Mouse (Mus musculus) limb, embryonic 11.5 days (tissue): ENCODE measurements around the gene Map2k5. TPM values are rescaled to one million over a fixed set of nuclear protein-coding genes. Genes with fewer than 3 reads are reported as not detected.

Experiments used
- ATAC-seq: fragments of 200-750 bp; cut with Nextera tagmentation; 2 replicates; pipeline ENCODE4 v1.8.0; 2017; ENCODE audit warnings: low read depth; ENCODE audit not compliant: insufficient number of reproducible peaks, low FRiP score, low TSS enrichment
- DNase-seq: peaks from one replicate; pipeline ENCODE4 v3.0.0-alpha.2; 2015; ENCODE audit warnings: low spot score
- H3K27ac ChIP-seq: fragments of 300-500 bp; sonication (generic); replicated peaks from 2 replicates; pipeline ENCODE4 v1.5.1; 2014; ENCODE audit warnings: low read depth, mild to moderate bottlenecking, low read length
- H3K27me3 ChIP-seq: fragments of 300-500 bp; sonication (generic); 2 replicates; pipeline ENCODE4 v1.6.1; 2014; ENCODE audit warnings: mild to moderate bottlenecking, low read length, mixed read lengths; ENCODE audit not compliant: control insufficient read depth, insufficient read depth
- H3K36me3 ChIP-seq: fragments of 300-500 bp; sonication (generic); 2 replicates; pipeline ENCODE4 v1.6.1; 2014; ENCODE audit warnings: mild to moderate bottlenecking, low read length, moderate library complexity, mixed read lengths; ENCODE audit not compliant: control insufficient read depth, insufficient read depth
- H3K4me1 ChIP-seq: fragments of 300-500 bp; sonication (generic); 2 replicates; pipeline ENCODE4 v1.6.1; 2014; ENCODE audit warnings: low read length, mixed read lengths; ENCODE audit not compliant: control insufficient read depth, insufficient read depth
- H3K4me2 ChIP-seq: fragments of 300-500 bp; sonication (generic); 2 replicates; pipeline ENCODE4 v1.6.1; 2014; ENCODE audit warnings: low read depth, mild to moderate bottlenecking, moderate library complexity; ENCODE audit not compliant: severe bottlenecking
- H3K4me3 ChIP-seq: fragments of 300-500 bp; sonication (generic); 2 replicates; pipeline ENCODE4 v1.5.1; 2014; ENCODE audit warnings: low read depth, low read length
- H3K9ac ChIP-seq: fragments of 300-500 bp; sonication (generic); 2 replicates; pipeline ENCODE4 v1.6.1; 2014; ENCODE audit warnings: mild to moderate bottlenecking, low read length
- H3K9me3 ChIP-seq: fragments of 300-500 bp; sonication (generic); 2 replicates; pipeline ENCODE4 v1.6.1; 2016; ENCODE audit warnings: low read length; ENCODE audit not compliant: control insufficient read depth
- WGBS: fragments of 180-500 bp; shearing (Covaris S2); extraction: QIAGEN DNeasy Blood & Tissue Kit; methylation state at CpG from one replicate; pipeline ENCODE4 v1.1.7; 2014; 5-methylcytosine and 5-hydroxymethylcytosine counted together
- polyA plus RNA-seq: library from polyadenylated mRNA; unstranded; fragments of >200 nt; fragmentation: Nextera tagmentation; extraction: Ambion mirVana; gene quantifications from 2 replicates; pipeline ENCODE4 v1.2.1, GENCODE M21; 2014

Map2k5 gene
- polyA plus RNA-seq, 1 experiment from 2014 or later: 42.0 TPM

- Histone ChIP-seq H3K9me3 (no peaks in the 10 kb centered on the region), H3K4me2 (no peak overlapping the region), H3K36me3 (no peaks in the 10 kb centered on the region; the same call in 1 of the 2 replicates), H3K9ac (no peak overlapping the region), H3K27ac (no peak overlapping the region), H3K4me3 (no peak overlapping the region), H3K27me3 (no peaks in the 10 kb centered on the region), H3K4me1 (peaks cover 27% of the 10 kb centered on the region)
- DNase-seq (no peak), ATAC-seq (no peak)
- WGBS: 18% methylated on average over 7 of the region's 7 CpGs
Observed at GRCm38 (mm10) chr9:63187310-63187709, 190.4 kb downstream of the Map2k5 start.

- no peak overlapping the region for H3K4me2 ChIP-seq
- H3K27ac ChIP-seq: no peak overlapping the region
- 88% methylated on average over 7 of the region's 7 CpGs for WGBS
- H3K27me3 ChIP-seq: no peaks in the 10 kb centered on the region
- DNase-seq (no peak), ATAC-seq (no peak)
- H3K9me3 ChIP-seq: no peaks in the 10 kb centered on the region
- no peak overlapping the region for H3K4me3 ChIP-seq
- peaks cover 40% of the 10 kb centered on the region for H3K4me1 ChIP-seq
- no peak overlapping the region for H3K9ac ChIP-seq
- no peaks in the 10 kb centered on the region for H3K36me3 ChIP-seq
Observed at GRCm38 (mm10) chr9:63185249-63185648, 192.5 kb downstream of the Map2k5 start.

- Histone ChIP-seq H3K9me3 (no peaks in the 10 kb centered on the region), H3K36me3 (no peaks in the 10 kb centered on the region), H3K4me2 (no peak overlapping the region), H3K27me3 (no peaks in the 10 kb centered on the region), H3K27ac (no peak overlapping the region), H3K4me1 (peaks cover 40% of the 10 kb centered on the region), H3K4me3 (no peak overlapping the region), H3K9ac (no peak overlapping the region)
- ATAC-seq (no peak), DNase-seq (no peak)
- 60% methylated on average over 7 of the region's 7 CpGs for WGBS
Observed at GRCm38 (mm10) chr9:63183864-63184263, 193.8 kb downstream of the Map2k5 start.

- no peak overlapping the region for H3K4me2 ChIP-seq
- no peak for ATAC-seq
- peak; percentile 43 for DNase-seq
- peaks cover 29% of the 10 kb centered on the region for H3K4me1 ChIP-seq
- no peak overlapping the region for H3K4me3 ChIP-seq
- H3K36me3 ChIP-seq: no peaks in the 10 kb centered on the region
- no peaks in the 10 kb centered on the region for H3K9me3 ChIP-seq
- WGBS: 22% methylated on average over 14 of the region's 14 CpGs
- no peak overlapping the region for H3K27ac ChIP-seq
- no peak overlapping the region for H3K9ac ChIP-seq
- no peaks in the 10 kb centered on the region for H3K27me3 ChIP-seq
Observed at GRCm38 (mm10) chr9:63182306-63182960, 195.3 kb downstream of the Map2k5 start.

- Histone ChIP-seq H3K27ac (no peak overlapping the region), H3K4me2 (no peak overlapping the region), H3K4me1 (peaks cover 21% of the 10 kb centered on the region), H3K4me3 (no peak overlapping the region), H3K9me3 (no peaks in the 10 kb centered on the region), H3K9ac (no peak overlapping the region), H3K27me3 (no peaks in the 10 kb centered on the region), H3K36me3 (no peaks in the 10 kb centered on the region)
- 36% methylated on average over 11 of the region's 11 CpGs for WGBS
- ATAC-seq (no peak), DNase-seq (peak; percentile 40)
Observed at GRCm38 (mm10) chr9:63181337-63182178, 196.1 kb downstream of the Map2k5 start.

GRCm38 (mm10) chr9:63178296-63178695 lies 199.4 kb downstream of the Map2k5 start:
- no peaks in the 10 kb centered on the region for H3K27me3 ChIP-seq
- 77% methylated on average over 8 of the region's 8 CpGs for WGBS
- H3K27ac ChIP-seq: no peak overlapping the region
- ATAC-seq (no peak), DNase-seq (no peak)
- no peak overlapping the region for H3K9ac ChIP-seq
- H3K4me3 ChIP-seq: no peak overlapping the region
- peaks cover 15% of the 10 kb centered on the region for H3K4me1 ChIP-seq
- H3K36me3 ChIP-seq: no peaks in the 10 kb centered on the region
- no peak overlapping the region for H3K4me2 ChIP-seq
- no peaks in the 10 kb centered on the region for H3K9me3 ChIP-seq

GRCm38 (mm10) chr9:63174001-63174721 lies 203.5 kb downstream of the Map2k5 start:
- H3K4me1 ChIP-seq: no peaks in the 10 kb centered on the region
- H3K4me2 ChIP-seq: no peak overlapping the region
- no peak overlapping the region for H3K9ac ChIP-seq
- H3K27ac ChIP-seq: no peak overlapping the region
- ATAC-seq: no peak
- H3K4me3 ChIP-seq: no peak overlapping the region
- no peaks in the 10 kb centered on the region for H3K27me3 ChIP-seq
- no peak for DNase-seq
- WGBS: 90% methylated on average over 8 of the region's 8 CpGs
- H3K9me3 ChIP-seq: no peaks in the 10 kb centered on the region
- no peaks in the 10 kb centered on the region for H3K36me3 ChIP-seq

GRCm38 (mm10) chr9:63171951-63172350 lies 205.8 kb downstream of the Map2k5 start:
- Histone ChIP-seq H3K4me2 (no peak overlapping the region), H3K27me3 (no peaks in the 10 kb centered on the region), H3K4me3 (no peak overlapping the region), H3K9ac (no peak overlapping the region), H3K9me3 (no peaks in the 10 kb centered on the region), H3K4me1 (no peaks in the 10 kb centered on the region), H3K36me3 (no peaks in the 10 kb centered on the region), H3K27ac (no peak overlapping the region)
- DNase-seq (no peak), ATAC-seq (no peak)
- 58% methylated on average over 2 of the region's 2 CpGs for WGBS
